Mouse (Mus musculus): Measurements from ENCODE around the gene Dnajc14.
"Not testable (repeated sequence)": the region's sequence is repeated elsewhere in the genome, so short reads cannot be mapped to it uniquely, and the experiment has no call there.

The Dnajc14 gene

GRCm38 (mm10) chr10:128820217-128820616, 16.4 kb downstream of the Dnajc14 start:
- no peak for DNase-seq (ENCODE audit: low spot score in 2 of 2)

- peak; percentile 99 for DNase-seq (ENCODE audit: low spot score in 2 of 2)
Observed at GRCm38 (mm10) chr10:128821358-128822056, 17.6 kb downstream of the Dnajc14 start, which contains the start of gene Ormdl2. Gene Ormdl2 (minus strand): TSS chr10:128821645.

GRCm38 (mm10) chr10:128822135-128822534, 18.3 kb downstream of the Dnajc14 start:
- no peak for DNase-seq (ENCODE audit: low spot score in 2 of 2)

GRCm38 (mm10) chr10:128823087-128823486, 19.2 kb downstream of the Dnajc14 start:
- not testable (repeated sequence) for DNase-seq (ENCODE audit: low spot score in 2 of 2)

- no peak for DNase-seq (ENCODE audit: low spot score in 2 of 2)
Observed at GRCm38 (mm10) chr10:128823821-128824220, 20.0 kb downstream of the Dnajc14 start.

GRCm38 (mm10) chr10:128837400-128837799, 33.5 kb downstream of the Dnajc14 start:
- DNase-seq (ENCODE audit: low spot score in 2 of 2) = no peak

GRCm38 (mm10) chr10:128839434-128839833, 35.6 kb downstream of the Dnajc14 start:
- no peak for DNase-seq (ENCODE audit: low spot score in 2 of 2)

- no peak for DNase-seq (ENCODE audit: low spot score in 2 of 2)
Observed at GRCm38 (mm10) chr10:128840612-128841011, 36.8 kb downstream of the Dnajc14 start.

- no peak for DNase-seq (ENCODE audit: low spot score in 2 of 2)
Observed at GRCm38 (mm10) chr10:128843260-128843659, 39.4 kb downstream of the Dnajc14 start.

GRCm38 (mm10) chr10:128845516-128845915, 41.7 kb downstream of the Dnajc14 start:
- no peak for DNase-seq (ENCODE audit: low spot score in 2 of 2)

- no peak for DNase-seq (ENCODE audit: low spot score in 2 of 2)
Observed at GRCm38 (mm10) chr10:128846664-128847063, 42.8 kb downstream of the Dnajc14 start.

- no peak for DNase-seq (ENCODE audit: low spot score in 2 of 2)
Observed at GRCm38 (mm10) chr10:128848426-128848825, 44.6 kb downstream of the Dnajc14 start.

- no peak for DNase-seq (ENCODE audit: low spot score in 2 of 2)
Observed at GRCm38 (mm10) chr10:128850339-128850738, 46.5 kb downstream of the Dnajc14 start.

- DNase-seq (ENCODE audit: low spot score in 2 of 2) = no peak
Observed at GRCm38 (mm10) chr10:128861176-128861575, 57.3 kb downstream of the Dnajc14 start.

GRCm38 (mm10) chr10:128866042-128866441, 62.2 kb downstream of the Dnajc14 start:
- no peak for DNase-seq (ENCODE audit: low spot score in 2 of 2)

- DNase-seq (ENCODE audit: low spot score in 2 of 2) = no peak
Observed at GRCm38 (mm10) chr10:128866518-128866917, 62.7 kb downstream of the Dnajc14 start.
